14 mouse cellular contexts compared by ENCODE assay signal in genomic region chr4:66232350-66232749, GRCm38 (mm10).
DNase-seq lines count a peak whose midpoint lies in the region; ATAC-seq and TF ChIP-seq lines count a peak whose summit lies in the region.
"Had no signal": no experiment of that assay in that cellular context is flagged by ENCODE, and none has a peak within 500 bp of the region (broad histone marks: within the 10 kb centered on the region; RNA-seq: fewer than 3 reads in every experiment).

No protein-coding gene starts in this region.

- TF ChIP-seq CTCF in forebrain, postnatal 0 days (IDR thresholded peaks at IDR 0.05; ENCODE audit: low read depth), result no peak
- TF ChIP-seq CTCF in liver, postnatal 0 days (IDR thresholded peaks at IDR 0.05; ENCODE audit: low read depth), result no peak

- 81% methylated on average over 2 of the region's 2 CpGs for WGBS in midbrain, embryonic 11.5 days
- WGBS in midbrain, embryonic 10.5 days, result 90% methylated on average over 2 of the region's 2 CpGs
- 49% methylated on average over 2 of the region's 2 CpGs for WGBS in forebrain, postnatal 0 days
- 6% methylated on average over 2 of the region's 2 CpGs for WGBS in limb, embryonic 13.5 days
- 47% methylated on average over 2 of the region's 2 CpGs for WGBS in neural tube, embryonic 15.5 days
- 68% methylated on average over 2 of the region's 2 CpGs for WGBS in liver, postnatal 0 days (ENCODE audit: insufficient replicate concordance)
- 57% methylated on average over 2 of the region's 2 CpGs for WGBS in liver, embryonic 11.5 days

- DNase-seq in midbrain, embryonic 11.5 days (ENCODE audit: low spot score, missing footprints), result peak; percentile 79
- DNase-seq in midbrain, embryonic 10.5 days (ENCODE audit: low spot score), result no peak
- no peak for DNase-seq in forebrain, postnatal 0 days
- no peak for DNase-seq in gastrocnemius, adult 8-10 months (ENCODE audit: low spot score in 2 of 2)
- no peak for DNase-seq in liver, postnatal 0 days
- no peak for DNase-seq in liver, embryonic 11.5 days (ENCODE audit: low spot score)
- DNase-seq: cerebellum, adult 11 months; liver, embryonic 13.5 days; lung, postnatal 36 days; thymus, adult 18-20 months had no signal

- no peak overlapping the region for H3K9ac ChIP-seq in midbrain, embryonic 11.5 days (ENCODE audit: low read length)
- no peak overlapping the region for H3K9ac ChIP-seq in forebrain, postnatal 0 days
- H3K9ac ChIP-seq in limb, embryonic 13.5 days, result no peak overlapping the region
- H3K9ac ChIP-seq in neural tube, embryonic 15.5 days (replicated peaks), result no peak overlapping the region
- no peak overlapping the region for H3K9ac ChIP-seq in liver, postnatal 0 days (replicated peaks)
- no peak overlapping the region for H3K9ac ChIP-seq in liver, embryonic 11.5 days (ENCODE audit: low read depth, low read length)
- H3K9ac ChIP-seq: liver, embryonic 13.5 days had no signal

- H3K4me2 ChIP-seq in midbrain, embryonic 11.5 days, result no peak overlapping the region
- H3K4me2 ChIP-seq in forebrain, postnatal 0 days (ENCODE audit: low read depth), result no peak overlapping the region
- no peak overlapping the region for H3K4me2 ChIP-seq in limb, embryonic 13.5 days (replicated peaks)
- H3K4me2 ChIP-seq in neural tube, embryonic 15.5 days, result no peak overlapping the region
- no peak overlapping the region for H3K4me2 ChIP-seq in liver, postnatal 0 days (ENCODE audit: low read depth, low read length)
- no peak overlapping the region for H3K4me2 ChIP-seq in liver, embryonic 11.5 days
- H3K4me2 ChIP-seq: liver, embryonic 13.5 days had no signal

- no peak overlapping the region for H3K4me3 ChIP-seq in midbrain, embryonic 11.5 days (ENCODE audit: low read depth, low read length)
- H3K4me3 ChIP-seq in midbrain, embryonic 10.5 days, result no peak overlapping the region
- H3K4me3 ChIP-seq in forebrain, postnatal 0 days (ENCODE audit: low read depth, low read length), result no peak overlapping the region
- H3K4me3 ChIP-seq in limb, embryonic 13.5 days, result no peak overlapping the region
- H3K4me3 ChIP-seq in neural tube, embryonic 15.5 days (replicated peaks), result no peak overlapping the region
- no peak overlapping the region for H3K4me3 ChIP-seq in liver, postnatal 0 days (ENCODE audit: low read depth, low read length)
- H3K4me3 ChIP-seq in liver, embryonic 11.5 days (ENCODE audit: low read depth, low read length), result no peak overlapping the region
- H3K4me3 ChIP-seq: erythroblast, embryonic 14.5 days; liver, embryonic 13.5 days had no signal

- no peaks in the 10 kb centered on the region for H3K27me3 ChIP-seq in midbrain, embryonic 11.5 days (ENCODE audit: control insufficient read depth, insufficient read depth, low read length)
- no peaks in the 10 kb centered on the region for H3K27me3 ChIP-seq in midbrain, embryonic 10.5 days (ENCODE audit: low read depth, poor library complexity, severe bottlenecking)
- H3K27me3 ChIP-seq in forebrain, postnatal 0 days (ENCODE audit: insufficient read depth, low read length), result no peaks in the 10 kb centered on the region
- H3K27me3 ChIP-seq in limb, embryonic 13.5 days, result no peaks in the 10 kb centered on the region
- H3K27me3 ChIP-seq in neural tube, embryonic 15.5 days (replicated peaks), result no peaks in the 10 kb centered on the region
- no peaks in the 10 kb centered on the region for H3K27me3 ChIP-seq in liver, postnatal 0 days (ENCODE audit: insufficient read depth, low read length)
- H3K27me3 ChIP-seq in liver, embryonic 11.5 days (replicated peaks; ENCODE audit: control insufficient read depth, insufficient read depth, low read length), result no peaks in the 10 kb centered on the region
- H3K27me3 ChIP-seq: liver, embryonic 13.5 days had no signal

- peak; percentile 75 for ATAC-seq in midbrain, embryonic 11.5 days (ENCODE audit: low FRiP score)
- ATAC-seq in forebrain, postnatal 0 days, result peak; percentile 23; the same call in 1 of the 2 replicates
- peak; percentile 15; the same call in 1 of the 2 replicates for ATAC-seq in limb, embryonic 13.5 days (ENCODE audit: low FRiP score, low read depth)
- ATAC-seq in neural tube, embryonic 15.5 days (ENCODE audit: low FRiP score), result peak; percentile 67
- no peak for ATAC-seq in liver, postnatal 0 days
- no peak for ATAC-seq in liver, embryonic 11.5 days (replicated peaks; ENCODE audit: low FRiP score)

- no peak for TF ChIP-seq EP300 in liver, postnatal 0 days (IDR thresholded peaks at IDR 0.05; ENCODE audit: low read depth)

- no peaks in the 10 kb centered on the region for H3K4me1 ChIP-seq in midbrain, embryonic 11.5 days (ENCODE audit: control insufficient read depth, insufficient read depth, low read length)
- 0 out of 2 replicates have a peak, but pooled peaks cover 2% of the 10 kb centered on the region for H3K4me1 ChIP-seq in midbrain, embryonic 10.5 days
- no peaks in the 10 kb centered on the region for H3K4me1 ChIP-seq in forebrain, postnatal 0 days (ENCODE audit: insufficient read depth)
- peaks cover 11% of the 10 kb centered on the region; the same call in 1 of the 2 replicates for H3K4me1 ChIP-seq in limb, embryonic 13.5 days
- no peaks in the 10 kb centered on the region for H3K4me1 ChIP-seq in neural tube, embryonic 15.5 days
- H3K4me1 ChIP-seq in liver, postnatal 0 days (ENCODE audit: insufficient read depth), result no peaks in the 10 kb centered on the region
- H3K4me1 ChIP-seq in liver, embryonic 11.5 days (replicated peaks; ENCODE audit: control insufficient read depth, insufficient read depth, low read length), result no peaks in the 10 kb centered on the region
- H3K4me1 ChIP-seq: liver, embryonic 13.5 days had no signal

- no peak overlapping the region for H3K27ac ChIP-seq in midbrain, embryonic 11.5 days (ENCODE audit: low read depth, low read length)
- no peak overlapping the region for H3K27ac ChIP-seq in midbrain, embryonic 10.5 days (replicated peaks)
- H3K27ac ChIP-seq in forebrain, postnatal 0 days (ENCODE audit: low read depth, low read length), result no peak overlapping the region
- no peak overlapping the region for H3K27ac ChIP-seq in limb, embryonic 13.5 days
- H3K27ac ChIP-seq in neural tube, embryonic 15.5 days (replicated peaks), result no peak overlapping the region
- H3K27ac ChIP-seq in liver, postnatal 0 days (ENCODE audit: low read depth), result no peak overlapping the region
- H3K27ac ChIP-seq in liver, embryonic 11.5 days (ENCODE audit: low read depth, low read length), result no peak overlapping the region
- H3K27ac ChIP-seq: kidney, postnatal 0 days; liver, embryonic 13.5 days had no signal

- no peaks in the 10 kb centered on the region for H3K9me3 ChIP-seq in midbrain, embryonic 11.5 days (ENCODE audit: control insufficient read depth, low read length)
- H3K9me3 ChIP-seq in midbrain, embryonic 10.5 days (replicated peaks), result no peaks in the 10 kb centered on the region
- no peaks in the 10 kb centered on the region for H3K9me3 ChIP-seq in forebrain, postnatal 0 days (ENCODE audit: low read length)
- H3K9me3 ChIP-seq in limb, embryonic 13.5 days, result no peaks in the 10 kb centered on the region
- H3K9me3 ChIP-seq in neural tube, embryonic 15.5 days (replicated peaks), result no peaks in the 10 kb centered on the region
- no peaks in the 10 kb centered on the region for H3K9me3 ChIP-seq in liver, postnatal 0 days (ENCODE audit: low read length)
- H3K9me3 ChIP-seq in liver, embryonic 11.5 days (ENCODE audit: control insufficient read depth, low read length), result no peaks in the 10 kb centered on the region
- H3K9me3 ChIP-seq: liver, embryonic 13.5 days had no signal

- no peaks in the 10 kb centered on the region for H3K36me3 ChIP-seq in midbrain, embryonic 11.5 days (ENCODE audit: control insufficient read depth, insufficient read depth, low read length)
- H3K36me3 ChIP-seq in midbrain, embryonic 10.5 days, result no peaks in the 10 kb centered on the region
- H3K36me3 ChIP-seq in forebrain, postnatal 0 days (ENCODE audit: insufficient read depth), result no peaks in the 10 kb centered on the region
- no peaks in the 10 kb centered on the region for H3K36me3 ChIP-seq in limb, embryonic 13.5 days
- H3K36me3 ChIP-seq in neural tube, embryonic 15.5 days, result no peaks in the 10 kb centered on the region
- no peaks in the 10 kb centered on the region for H3K36me3 ChIP-seq in liver, postnatal 0 days (replicated peaks; ENCODE audit: insufficient read depth, low read length)
- H3K36me3 ChIP-seq in liver, embryonic 11.5 days (ENCODE audit: control insufficient read depth, insufficient read depth, low read length), result no peaks in the 10 kb centered on the region
- H3K36me3 ChIP-seq: liver, embryonic 13.5 days had no signal

Comparison
In these comparisons a context has a peak if more than half of its experiments do, and no peak if none do; other contexts are left out.
1. ATAC-seq: peak in midbrain, embryonic 11.5 days (single experiment), forebrain, postnatal 0 days (single experiment), limb, embryonic 13.5 days (single experiment) and neural tube, embryonic 15.5 days (single experiment); none in liver, postnatal 0 days (single experiment) and liver, embryonic 11.5 days (single experiment).